Mouse (Mus musculus) neural tube, embryonic 10.5 days (tissue): Measurements from ENCODE around the gene Zbtb48.

Experiments
- DNase-seq: peaks from one replicate; pipeline ENCODE4 v3.0.0-alpha.2; 2017; ENCODE audit warnings: low spot score; ENCODE audit errors: extremely low spot score

Gene Zbtb48

GRCm38 (mm10) chr4:152029997-152030396 lies 2.5 kb upstream of the Zbtb48 start:
- no peak for DNase-seq

GRCm38 (mm10) chr4:152029087-152029486 lies 1.6 kb upstream of the Zbtb48 start:
- DNase-seq = no peak

- no peak for DNase-seq
These were observed 985 bp upstream of the Zbtb48 start for GRCm38 (mm10) chr4:152028456-152028855.

GRCm38 (mm10) chr4:152026751-152027508 lies 541 bp downstream of the Zbtb48 start:
- DNase-seq = no peak

- DNase-seq = no peak
These were observed 2.9 kb downstream of the Zbtb48 start for GRCm38 (mm10) chr4:152024525-152024924.

GRCm38 (mm10) chr4:152022506-152022905 lies 5.0 kb downstream of the Zbtb48 start:
- DNase-seq = no peak

- no peak for DNase-seq
These were observed 5.8 kb downstream of the Zbtb48 start for GRCm38 (mm10) chr4:152021568-152022097.

- no peak for DNase-seq
These were observed 7.4 kb downstream of the Zbtb48 start for GRCm38 (mm10) chr4:152020024-152020423.

- DNase-seq = no peak
These were observed 8.4 kb downstream of the Zbtb48 start for GRCm38 (mm10) chr4:152019073-152019472.

GRCm38 (mm10) chr4:152013036-152013813 lies 14.2 kb downstream of the Zbtb48 start:
- DNase-seq = no peak

GRCm38 (mm10) chr4:152012109-152012508 lies 15.4 kb downstream of the Zbtb48 start:
- no peak for DNase-seq

GRCm38 (mm10) chr4:152011171-152011760 lies 16.2 kb downstream of the Zbtb48 start:
- no peak for DNase-seq

GRCm38 (mm10) chr4:152010707-152011134 lies 16.8 kb downstream of the Zbtb48 start:
- no peak for DNase-seq

- no peak for DNase-seq
These were observed 17.3 kb downstream of the Zbtb48 start for GRCm38 (mm10) chr4:152010091-152010706.

- no peak for DNase-seq
These were observed 18.1 kb downstream of the Zbtb48 start for GRCm38 (mm10) chr4:152009076-152010051.

GRCm38 (mm10) chr4:152008622-152009075 lies 18.8 kb downstream of the Zbtb48 start, which contains the start of gene Klhl21:
Gene Klhl21, plus strand, starts transcription at chr4:152008803.
- DNase-seq = peak; percentile 91

GRCm38 (mm10) chr4:152008148-152008500 lies 19.3 kb downstream of the Zbtb48 start:
- DNase-seq = no peak

- DNase-seq = no peak
These were observed 19.9 kb downstream of the Zbtb48 start for GRCm38 (mm10) chr4:152007481-152008147.

GRCm38 (mm10) chr4:152006812-152007211 lies 20.7 kb downstream of the Zbtb48 start:
- DNase-seq = no peak

GRCm38 (mm10) chr4:152006137-152006536 lies 21.3 kb downstream of the Zbtb48 start:
- DNase-seq = no peak
